Mouse (Mus musculus) ES-Bruce4 (cell line): ENCODE data around the gene Orc3.

Source experiments
- CTCF ChIP-seq: IDR thresholded peaks from one replicate; pipeline ENCODE4 v1.8.1; 2011; ENCODE audit warnings: low read depth, low read length
- EP300 ChIP-seq: IDR thresholded peaks from 2 replicates; pipeline ENCODE4 v1.6.1; 2011; ENCODE audit warnings: low read depth, low read length; ENCODE audit not compliant: insufficient read depth
- POLR2A ChIP-seq: IDR thresholded peaks from one replicate; pipeline ENCODE4 v1.8.1; 2011; ENCODE audit warnings: low read length; ENCODE audit not compliant: insufficient read depth

GRCm38 (mm10) chr4:34606658-34607057 lies 8.1 kb downstream of the Orc3 start:
- no peak for TF ChIP-seq CTCF
- TF ChIP-seq POLR2A: no peak
- TF ChIP-seq EP300: no peak
